Mouse (Mus musculus) skeletal muscle tissue, postnatal 0 days (tissue): ENCODE measurements around the gene Klk10. TPM values are rescaled to one million over a fixed set of nuclear protein-coding genes. Genes with fewer than 3 reads are reported as not detected.

Source experiments
- polyA plus RNA-seq: library from polyadenylated mRNA; unstranded; fragments of >200 nt; fragmentation: Nextera tagmentation; extraction: Ambion mirVana; gene quantifications from 2 replicates; pipeline ENCODE4 v1.2.1, GENCODE M21; 2015

Gene Klk10
- polyA plus RNA-seq: 0.65 and 1.5 TPM in 2 replicates

GRCm38 (mm10) chr7:43780746-43781145 lies at the start of gene Klk10:
Klk10 (plus strand) TSS chr7:43781035.

GRCm38 (mm10) chr7:43768597-43768996 lies 12.2 kb upstream of the Klk10 start, which contains the start of gene Klk12:
Klk12 (plus strand) TSS chr7:43768897.

GRCm38 (mm10) chr7:43774364-43774763 lies 6.5 kb upstream of the Klk10 start, which contains the start of gene Klk11:
Klk11 (plus strand) TSS chr7:43774604.

GRCm38 (mm10) chr7:43791591-43791990 lies 10.8 kb downstream of the Klk10 start, which contains the start of gene Klk9:
Klk9 (plus strand) TSS chr7:43791891.

GRCm38 (mm10) chr7:43797333-43797769 lies 16.5 kb downstream of the Klk10 start, which contains the start of gene Klk8:
Klk8 (plus strand) TSS chr7:43797577.

DNA sequence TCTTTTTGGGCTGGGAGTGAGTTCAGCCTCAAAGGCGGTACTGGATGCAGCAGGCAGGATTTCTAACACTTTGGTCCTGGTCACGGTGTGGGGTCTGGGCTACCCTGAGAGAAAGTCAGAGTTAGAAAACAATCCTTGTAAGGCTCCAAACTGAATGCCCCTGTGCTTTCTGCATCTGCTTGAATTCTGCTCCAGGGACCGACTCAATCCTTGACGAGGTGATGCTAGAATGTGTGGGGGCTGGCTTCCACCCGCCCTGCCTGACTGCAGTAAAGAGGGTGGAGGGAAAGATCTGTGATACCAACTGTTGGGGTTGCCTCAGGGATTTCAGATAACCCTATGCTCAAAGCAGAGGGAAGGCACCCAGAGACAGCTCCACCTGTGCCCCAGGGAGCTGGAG lies 30.2 kb downstream of the Klk10 start, which contains the start of gene Klk7:
Klk7 (plus strand) TSS at position 301 of the 400 bp plus-strand sequence.

DNA sequence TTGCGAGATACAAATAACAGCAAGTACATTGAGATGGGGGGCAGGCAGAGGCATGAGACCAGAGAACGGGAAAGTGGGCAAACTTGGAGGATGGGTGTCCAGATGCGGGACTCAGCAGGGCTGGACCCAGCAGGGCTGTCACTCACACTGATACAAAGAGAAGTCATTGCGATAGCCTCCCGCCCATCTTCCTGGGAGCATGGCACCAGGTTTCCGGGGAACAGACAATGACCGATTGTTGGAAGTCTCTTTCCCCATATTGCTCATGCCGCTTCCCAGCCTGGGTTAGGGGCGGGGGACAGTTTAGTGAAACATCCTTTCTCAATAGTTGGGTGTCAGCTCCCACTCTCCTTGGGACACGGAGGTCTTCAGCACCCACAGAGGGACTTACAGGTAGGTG lies 43.4 kb downstream of the Klk10 start, which contains the start of gene Klk6:
Klk6 (plus strand) TSS at position 301 of the 400 bp plus-strand sequence.

Other genes starting within 250 kb of the Klk10 start
- 2.8 and 3.1 TPM in 2 replicates for gene Cd33, start 236.6 kb upstream of the Klk10 start, polyA plus RNA-seq
- 0.95 and 1.0 TPM in 2 replicates for gene Zfp658, start 218.8 kb upstream of the Klk10 start, polyA plus RNA-seq
- gene Zfp719, start 201.4 kb upstream of the Klk10 start, polyA plus RNA-seq: 3.7 and 4.3 TPM in 2 replicates
- not detected in 2 replicates for gene Zfp819, start 173.9 kb upstream of the Klk10 start, polyA plus RNA-seq
- gene Ceacam18, start 146.3 kb upstream of the Klk10 start, polyA plus RNA-seq: not detected in 2 replicates
- 0.77 and 0.99 TPM in 2 replicates for gene Siglece, start 120.9 kb upstream of the Klk10 start, polyA plus RNA-seq
- gene Ctu1, start 109.0 kb upstream of the Klk10 start, polyA plus RNA-seq: 3.7 and 4.7 TPM in 2 replicates
- gene Klk14, start 90.6 kb upstream of the Klk10 start, polyA plus RNA-seq: not detected in 2 replicates
- gene Klk13, start 68.5 kb upstream of the Klk10 start, polyA plus RNA-seq: 0.74 TPM in 1 of 2 replicates, not detected in the other
- gene Klk12, start 12.1 kb upstream of the Klk10 start, polyA plus RNA-seq: not detected in 2 replicates
- gene Klk11, start 6.4 kb upstream of the Klk10 start, polyA plus RNA-seq: 1.3 TPM in 1 of 2 replicates, not detected in the other
- gene Klk9, start 10.9 kb downstream of the Klk10 start, polyA plus RNA-seq: 1.6 TPM in 1 of 2 replicates, not detected in the other
- 5.1 and 9.2 TPM in 2 replicates for gene Klk8, start 16.5 kb downstream of the Klk10 start, polyA plus RNA-seq
- 8.1 TPM in 1 of 2 replicates, not detected in the other for gene Klk7, start 30.3 kb downstream of the Klk10 start, polyA plus RNA-seq
- not detected in 2 replicates for gene Klk6, start 43.5 kb downstream of the Klk10 start, polyA plus RNA-seq
- 8.0 TPM in 1 of 2 replicates, not detected in the other for gene Klk5, start 60.9 kb downstream of the Klk10 start, polyA plus RNA-seq
- gene Klk4, start 100.1 kb downstream of the Klk10 start, polyA plus RNA-seq: not detected in 2 replicates
- not detected in 2 replicates for gene Klk15, start 152.7 kb downstream of the Klk10 start, polyA plus RNA-seq
- 0.46 and 1.1 TPM in 2 replicates for gene Klk1b8, start 169.6 kb downstream of the Klk10 start, polyA plus RNA-seq
- gene Klk1b1, start 185.7 kb downstream of the Klk10 start, polyA plus RNA-seq: not detected in 2 replicates
- 0.16 and 0.23 TPM in 2 replicates for gene Klk1b9, start 195.0 kb downstream of the Klk10 start, polyA plus RNA-seq
- not detected in 2 replicates for gene Klk1b11, start 214.8 kb downstream of the Klk10 start, polyA plus RNA-seq
- 17.1 and 21.7 TPM in 2 replicates for gene Klk1b26, start 231.1 kb downstream of the Klk10 start, polyA plus RNA-seq